Mouse (Mus musculus): ENCODE results near the gene Ptbp1. TPM values are rescaled to one million over a fixed set of nuclear protein-coding genes. Genes with fewer than 3 reads are reported as not detected.

Gene Ptbp1
- polyA plus RNA-seq, 1 experiment from 2014 or later = 373 TPM

DNA sequence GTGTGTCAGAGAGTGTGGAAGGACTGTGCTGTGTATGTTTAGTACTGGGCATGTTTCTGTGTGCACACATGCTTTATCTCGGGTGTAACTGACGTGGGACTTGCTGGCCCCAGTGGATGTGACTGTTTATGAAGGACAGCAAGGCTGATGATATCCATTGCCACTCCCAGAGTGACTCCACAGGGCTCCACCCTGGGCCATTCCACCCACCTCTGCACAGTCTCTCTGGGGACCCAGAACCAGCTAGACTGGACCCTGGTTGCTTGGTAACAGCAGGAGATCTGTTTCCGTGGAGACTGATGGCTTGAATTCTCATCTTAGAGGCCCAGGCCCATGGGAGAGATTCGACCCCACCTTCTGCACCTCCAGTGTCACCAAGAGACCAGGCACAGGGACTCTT, 36.0 kb upstream of the Ptbp1 start:
- Histone ChIP-seq H3K27ac (no peak overlapping the region), H3K4me2 (no peak overlapping the region), H3K9ac (replicated peaks) (no peak overlapping the region), H3K4me1 (replicated peaks) (peaks cover 21% of the 10 kb centered on the region), H3K27me3 (no peaks in the 10 kb centered on the region), H3K9me3 (no peaks in the 10 kb centered on the region), H3K4me3 (replicated peaks) (no peak overlapping the region), H3K36me3 (peaks cover 68% of the 10 kb centered on the region)
- ATAC-seq (ENCODE audit: insufficient number of reproducible peaks, insufficient read depth, low FRiP score, low TSS enrichment, low read depth) = no peak
- 73% methylated on average over 4 of the region's 4 CpGs for WGBS

DNA sequence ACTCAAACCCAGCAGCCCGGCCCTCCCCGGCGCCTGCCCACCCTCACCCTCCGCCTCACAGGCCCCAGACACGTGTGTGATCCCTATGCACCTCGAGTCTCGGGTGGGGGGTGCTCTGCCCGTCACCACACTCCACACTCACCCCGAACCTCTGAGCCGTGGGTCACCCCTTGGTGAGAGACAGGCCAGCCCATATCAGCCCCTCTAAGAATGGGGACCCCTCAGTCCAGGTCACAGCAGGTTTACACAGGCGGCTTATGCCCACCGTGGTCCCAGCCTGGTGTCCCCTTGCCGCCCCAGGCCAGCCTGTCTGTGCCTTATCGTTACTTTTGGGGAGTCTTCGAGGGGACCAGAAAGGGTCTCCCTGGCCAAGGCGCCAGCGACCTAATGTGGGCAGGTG, 34.6 kb upstream of the Ptbp1 start:
- H3K27ac ChIP-seq = no peak overlapping the region

DNA sequence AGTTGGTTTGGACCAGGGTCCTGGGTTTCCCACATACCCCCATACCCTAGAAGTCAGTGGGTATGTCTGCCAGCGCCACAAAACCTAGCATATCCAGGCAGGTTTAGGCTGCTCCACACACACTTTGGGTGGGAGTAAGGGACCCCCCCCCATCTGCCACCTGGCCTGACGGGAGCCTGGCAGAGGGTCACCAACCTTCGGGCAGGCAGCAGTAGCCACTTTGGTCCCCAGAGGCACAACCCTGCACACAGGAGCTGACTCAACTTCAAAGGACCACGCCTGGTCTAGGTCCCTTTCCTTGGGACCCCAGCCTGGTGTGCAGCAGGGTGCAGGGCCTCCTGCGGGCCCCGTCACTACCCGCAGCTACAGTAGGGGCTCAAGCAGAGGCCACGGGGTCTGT, 34.0 kb upstream of the Ptbp1 start:
- no peak overlapping the region for H3K9ac ChIP-seq (replicated peaks)
- peak overlapping the region; percentile 45; the same call in 1 of the 2 replicates for H3K27ac ChIP-seq
- H3K4me2 ChIP-seq = no peak overlapping the region
- no peaks in the 10 kb centered on the region for H3K27me3 ChIP-seq
- no peaks in the 10 kb centered on the region for H3K9me3 ChIP-seq
- no peak overlapping the region for H3K4me3 ChIP-seq (replicated peaks)
- 81% methylated on average over 8 of the region's 8 CpGs for WGBS
- H3K36me3 ChIP-seq = peaks cover 52% of the 10 kb centered on the region
- ATAC-seq (ENCODE audit: insufficient number of reproducible peaks, insufficient read depth, low FRiP score, low TSS enrichment, low read depth) = no peak
- peaks cover 21% of the 10 kb centered on the region for H3K4me1 ChIP-seq (replicated peaks)

More for the DNA sequence above, 34.6 kb upstream of the Ptbp1 start:
- 94% methylated on average over 17 of the region's 17 CpGs for WGBS
- Histone ChIP-seq H3K9me3 (no peaks in the 10 kb centered on the region), H3K36me3 (peaks cover 58% of the 10 kb centered on the region), H3K4me3 (replicated peaks) (no peak overlapping the region), H3K4me1 (replicated peaks) (peaks cover 21% of the 10 kb centered on the region), H3K9ac (replicated peaks) (no peak overlapping the region), H3K27me3 (no peaks in the 10 kb centered on the region), H3K4me2 (no peak overlapping the region)
- ATAC-seq (ENCODE audit: insufficient number of reproducible peaks, insufficient read depth, low FRiP score, low TSS enrichment, low read depth) = no peak

DNA sequence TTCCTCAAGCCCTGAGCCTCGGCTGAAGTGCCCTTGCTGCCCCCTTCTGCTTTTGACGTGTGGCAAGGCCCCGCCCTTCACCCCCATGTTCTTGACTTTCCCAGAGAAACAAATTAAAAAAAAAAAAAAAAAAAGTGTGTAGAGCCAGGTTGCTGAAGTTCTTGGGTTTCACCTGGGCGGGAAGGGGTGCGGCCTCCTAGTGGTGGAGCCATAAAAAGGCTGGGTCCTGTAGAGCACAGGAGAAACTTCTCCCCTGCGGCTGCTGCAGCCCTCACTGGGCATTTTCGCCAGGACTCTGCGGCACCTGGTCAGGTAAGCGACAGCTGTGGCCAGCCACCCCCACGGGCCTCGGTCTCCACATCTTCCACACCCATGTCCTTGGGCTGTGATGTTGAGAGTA, 33.4 kb upstream of the Ptbp1 start, which contains the start of gene Misp:
Gene Misp (plus strand): TSS at position 208 of the 400 bp plus-strand sequence.
- Histone ChIP-seq H3K4me3 (replicated peaks) (no peak within 1 kb of the TSS), H3K9ac (replicated peaks) (no peak within 1 kb of the TSS), H3K9me3 (no peaks in the 10 kb centered on the region), H3K4me2 (no peak within 1 kb of the TSS), H3K36me3 (peaks cover 48% of the 10 kb centered on the region), H3K27me3 (no peaks in the 10 kb centered on the region), H3K27ac (peak within 1 kb of the TSS; percentile 45; the same call in 1 of the 2 replicates), H3K4me1 (replicated peaks) (peaks cover 21% of the 10 kb centered on the region)
- ATAC-seq (ENCODE audit: insufficient number of reproducible peaks, insufficient read depth, low FRiP score, low TSS enrichment, low read depth) = no peak
- WGBS = 56% methylated on average over 11 of the region's 11 CpGs

DNA sequence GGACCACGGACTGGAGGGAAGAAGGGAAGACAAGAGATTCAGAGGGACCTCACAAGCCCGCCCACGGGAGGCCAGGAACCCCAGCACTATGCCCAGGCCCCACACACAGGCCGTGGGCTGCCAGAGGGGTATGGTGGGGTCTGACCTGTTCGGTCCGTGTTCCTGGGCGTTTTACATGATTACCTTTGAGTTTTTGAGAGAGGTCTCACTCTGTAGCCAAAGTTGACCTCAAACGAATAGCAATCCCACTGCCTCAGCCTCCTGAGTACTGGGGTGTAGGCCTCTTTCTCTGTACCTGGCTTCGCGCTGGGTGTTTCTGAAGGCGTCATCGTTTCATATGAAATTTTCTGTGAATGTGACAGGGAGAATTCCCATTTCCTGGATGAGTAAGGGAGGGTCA, 32.5 kb upstream of the Ptbp1 start:
- Histone ChIP-seq H3K9me3 (no peaks in the 10 kb centered on the region), H3K27me3 (no peaks in the 10 kb centered on the region), H3K27ac (no peak overlapping the region), H3K4me1 (replicated peaks) (peaks cover 21% of the 10 kb centered on the region), H3K4me3 (replicated peaks) (no peak overlapping the region), H3K36me3 (peaks cover 39% of the 10 kb centered on the region), H3K4me2 (no peak overlapping the region), H3K9ac (replicated peaks) (peak overlapping the region; percentile 37; the same call in 1 of the 2 replicates)
- 88% methylated on average over 12 of the region's 12 CpGs for WGBS
- no peak for ATAC-seq (ENCODE audit: insufficient number of reproducible peaks, insufficient read depth, low FRiP score, low TSS enrichment, low read depth)

DNA sequence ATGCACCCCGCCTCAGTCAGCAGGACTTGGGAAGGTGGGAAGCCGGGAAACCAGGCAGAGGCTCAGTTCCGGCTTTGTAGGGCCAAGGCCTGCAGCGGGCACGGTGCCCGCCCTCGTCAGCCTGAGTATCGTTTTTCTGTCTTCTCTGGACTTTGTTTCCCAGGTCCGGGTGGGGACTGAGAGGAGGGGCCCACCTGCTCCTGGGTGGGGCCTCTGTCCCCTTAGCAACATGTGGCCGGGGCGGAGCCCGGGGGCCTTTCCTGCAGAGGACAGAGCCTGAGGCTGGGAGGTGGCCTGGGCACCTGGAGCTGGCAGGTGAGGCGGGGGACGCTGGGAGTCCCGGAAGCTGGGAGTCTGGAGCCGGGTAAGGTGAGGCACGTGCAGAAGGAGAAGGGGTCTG, 31.9 kb upstream of the Ptbp1 start:
- peak overlapping the region; percentile 33 for H3K4me2 ChIP-seq
- H3K4me1 ChIP-seq (replicated peaks) = peaks cover 21% of the 10 kb centered on the region
- no peak overlapping the region for H3K4me3 ChIP-seq (replicated peaks)
- H3K9ac ChIP-seq (replicated peaks) = peak overlapping the region; percentile 37
- WGBS = 23% methylated on average over 17 of the region's 17 CpGs
- no peaks in the 10 kb centered on the region for H3K9me3 ChIP-seq
- H3K27me3 ChIP-seq = no peaks in the 10 kb centered on the region
- ATAC-seq (ENCODE audit: insufficient number of reproducible peaks, insufficient read depth, low FRiP score, low TSS enrichment, low read depth) = no peak
- H3K27ac ChIP-seq = peak overlapping the region; percentile 41; the same call in 1 of the 2 replicates
- peaks cover 32% of the 10 kb centered on the region for H3K36me3 ChIP-seq

DNA sequence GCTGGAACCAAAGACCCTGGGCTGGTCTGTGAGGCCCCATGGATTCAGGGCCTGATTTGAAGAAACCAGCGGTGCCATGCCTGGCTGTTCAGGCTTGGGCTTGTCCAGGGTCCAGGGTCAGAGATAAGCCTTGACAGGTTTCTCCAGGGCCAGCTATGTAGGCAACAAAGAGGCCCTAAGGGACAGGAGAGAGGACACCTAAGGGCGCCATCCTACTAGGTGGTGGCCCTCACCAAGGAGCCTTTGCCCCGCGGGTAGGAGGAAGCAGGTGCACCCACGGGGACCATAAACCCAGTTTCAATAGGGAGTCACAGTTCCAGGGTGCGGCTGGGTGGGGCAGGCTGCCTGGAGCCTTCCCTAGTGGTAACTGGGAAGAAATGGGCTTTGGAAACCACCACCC, 31.2 kb upstream of the Ptbp1 start:
- peaks cover 28% of the 10 kb centered on the region for H3K36me3 ChIP-seq
- no peaks in the 10 kb centered on the region for H3K27me3 ChIP-seq
- H3K4me1 ChIP-seq (replicated peaks) = peaks cover 21% of the 10 kb centered on the region
- no peak overlapping the region for H3K27ac ChIP-seq
- WGBS = 65% methylated on average over 6 of the region's 6 CpGs
- no peak overlapping the region for H3K9ac ChIP-seq (replicated peaks)
- H3K9me3 ChIP-seq = no peaks in the 10 kb centered on the region
- no peak overlapping the region for H3K4me3 ChIP-seq (replicated peaks)
- ATAC-seq (ENCODE audit: insufficient number of reproducible peaks, insufficient read depth, low FRiP score, low TSS enrichment, low read depth) = no peak
- H3K4me2 ChIP-seq = peak overlapping the region; percentile 33; the same call in 1 of the 2 replicates

DNA sequence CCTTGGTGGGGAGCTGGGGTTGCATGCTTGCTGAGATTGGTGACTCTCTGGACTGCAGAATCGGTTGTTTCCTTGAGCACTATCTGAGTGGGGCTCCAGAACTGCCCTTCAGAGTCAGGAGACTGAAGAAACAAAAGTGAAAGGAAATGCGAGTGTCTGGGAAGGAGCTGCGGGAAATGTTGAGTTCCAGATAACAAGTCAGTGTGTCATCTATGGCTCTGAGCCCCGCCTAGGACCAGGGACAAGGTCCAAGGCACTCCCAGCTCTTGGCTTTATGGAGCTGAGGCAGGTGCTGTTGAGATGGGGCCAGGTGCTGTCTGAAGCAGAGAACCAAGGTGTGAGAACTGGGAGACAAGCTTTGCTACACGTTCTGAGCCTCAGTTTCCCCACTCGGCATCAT, 29.8 kb upstream of the Ptbp1 start:
- no peak for ATAC-seq (ENCODE audit: insufficient number of reproducible peaks, insufficient read depth, low FRiP score, low TSS enrichment, low read depth)
- Histone ChIP-seq H3K27me3 (no peaks in the 10 kb centered on the region), H3K4me2 (no peak overlapping the region), H3K36me3 (peaks cover 14% of the 10 kb centered on the region), H3K4me3 (replicated peaks) (no peak overlapping the region), H3K9ac (replicated peaks) (no peak overlapping the region), H3K9me3 (no peaks in the 10 kb centered on the region), H3K27ac (no peak overlapping the region), H3K4me1 (replicated peaks) (peaks cover 21% of the 10 kb centered on the region)
- 76% methylated on average over 6 of the region's 6 CpGs for WGBS

DNA sequence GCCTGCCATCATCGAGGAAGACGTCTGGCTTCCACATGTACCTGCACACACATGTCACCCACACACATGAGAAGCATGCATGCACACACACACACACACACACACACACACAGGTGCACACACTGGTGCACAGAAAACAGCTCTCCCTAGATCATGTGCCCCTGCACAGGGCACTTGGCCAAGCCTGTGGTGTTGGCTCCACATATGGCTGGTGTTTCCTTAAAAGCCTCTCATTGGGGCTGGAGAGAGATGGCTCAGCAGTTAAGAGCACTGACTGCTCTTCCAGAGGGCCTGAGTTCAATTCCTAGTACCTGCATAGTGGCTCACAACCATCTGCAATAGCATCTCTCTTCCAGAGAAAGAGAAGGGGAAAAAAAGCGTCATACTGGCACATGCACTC, 22.6 kb upstream of the Ptbp1 start:
- H3K27ac ChIP-seq = no peak overlapping the region
- no peaks in the 10 kb centered on the region for H3K27me3 ChIP-seq
- WGBS = 86% methylated on average over 3 of the region's 3 CpGs
- H3K4me2 ChIP-seq = no peak overlapping the region
- H3K4me3 ChIP-seq (replicated peaks) = no peak overlapping the region
- H3K9ac ChIP-seq (replicated peaks) = no peak overlapping the region
- H3K4me1 ChIP-seq (replicated peaks) = 0 out of 2 replicates have a peak, but pooled peaks cover 5% of the 10 kb centered on the region
- no peak for ATAC-seq (ENCODE audit: insufficient number of reproducible peaks, insufficient read depth, low FRiP score, low TSS enrichment, low read depth)
- no peaks in the 10 kb centered on the region for H3K9me3 ChIP-seq
- H3K36me3 ChIP-seq = no peaks in the 10 kb centered on the region

DNA sequence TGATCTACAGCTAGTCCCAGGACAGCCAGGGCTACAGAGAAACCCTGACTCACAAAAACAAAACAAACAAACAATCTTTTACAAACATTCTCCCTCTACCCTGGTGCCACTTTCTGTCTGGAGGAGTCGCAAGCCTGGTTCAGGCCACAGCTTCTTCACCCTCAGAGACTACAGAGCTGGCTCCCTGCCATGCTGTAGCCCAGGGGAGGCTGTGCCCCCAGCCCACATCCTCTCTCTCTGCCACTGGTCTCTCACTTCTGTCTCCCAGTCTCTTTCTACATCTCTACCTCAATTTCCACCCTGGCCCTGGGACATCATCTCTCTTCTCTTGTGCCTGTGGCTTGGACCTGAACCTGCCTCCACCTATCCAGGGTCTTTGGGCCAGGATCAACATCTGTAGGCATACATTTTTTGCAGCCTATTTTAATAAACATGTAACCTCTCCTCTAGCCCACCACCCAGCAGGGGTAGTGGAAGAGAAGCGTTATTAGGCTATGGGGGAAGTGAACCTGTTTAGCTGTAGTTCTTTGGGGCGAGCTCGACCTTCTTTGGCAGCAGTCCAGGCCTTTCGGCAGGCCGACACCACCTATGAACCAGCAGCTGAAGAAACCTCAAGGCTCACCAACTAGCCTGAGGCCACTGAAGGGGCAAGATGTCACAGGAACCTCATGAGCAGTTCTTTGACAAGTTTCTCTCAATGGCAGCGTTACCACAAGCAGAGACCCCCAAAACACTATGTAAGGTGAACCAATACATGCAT, 22.0 kb upstream of the Ptbp1 start:
- no peak overlapping the region for H3K9ac ChIP-seq (replicated peaks)
- no peaks in the 10 kb centered on the region for H3K27me3 ChIP-seq
- 0 out of 2 replicates have a peak, but pooled peaks cover 5% of the 10 kb centered on the region for H3K4me1 ChIP-seq (replicated peaks)
- no peak overlapping the region for H3K4me3 ChIP-seq (replicated peaks)
- no peak overlapping the region for H3K27ac ChIP-seq
- 0 out of 2 replicates have a peak, but pooled peaks cover 5% of the 10 kb centered on the region for H3K9me3 ChIP-seq
- H3K4me2 ChIP-seq = no peak overlapping the region
- WGBS = 75% methylated on average over 7 of the region's 7 CpGs
- H3K36me3 ChIP-seq = no peaks in the 10 kb centered on the region
- no peak for ATAC-seq (ENCODE audit: insufficient number of reproducible peaks, insufficient read depth, low FRiP score, low TSS enrichment, low read depth)

DNA sequence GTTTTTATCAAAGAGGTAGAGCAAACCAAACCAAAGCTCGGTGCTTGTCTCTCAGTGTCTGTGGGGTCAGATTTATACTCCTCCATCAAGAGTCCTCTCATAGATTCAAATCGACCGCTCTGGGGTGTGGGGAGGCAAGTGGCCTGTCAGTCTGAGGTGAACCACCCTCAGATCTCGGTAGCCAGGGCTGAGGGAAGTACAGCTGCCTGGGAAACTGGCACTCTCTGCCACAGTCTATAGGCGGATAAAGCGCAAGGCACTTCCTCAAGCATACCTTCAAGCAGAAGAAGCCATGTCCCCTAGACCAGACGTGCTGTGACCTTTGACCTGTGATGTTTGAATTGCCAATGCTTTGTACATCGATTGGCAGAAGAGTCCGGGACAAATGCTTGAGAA, 21.4 kb upstream of the Ptbp1 start:
- H3K9me3 ChIP-seq = 0 out of 2 replicates have a peak, but pooled peaks cover 5% of the 10 kb centered on the region
- no peak overlapping the region for H3K4me3 ChIP-seq (replicated peaks)
- 74% methylated on average over 9 of the region's 9 CpGs for WGBS
- no peak overlapping the region for H3K27ac ChIP-seq
- H3K4me2 ChIP-seq = no peak overlapping the region
- no peak for ATAC-seq (ENCODE audit: insufficient number of reproducible peaks, insufficient read depth, low FRiP score, low TSS enrichment, low read depth)
- H3K36me3 ChIP-seq = no peaks in the 10 kb centered on the region
- 0 out of 2 replicates have a peak, but pooled peaks cover 5% of the 10 kb centered on the region for H3K4me1 ChIP-seq (replicated peaks)
- no peak overlapping the region for H3K9ac ChIP-seq (replicated peaks)
- no peaks in the 10 kb centered on the region for H3K27me3 ChIP-seq

Measured in limb, embryonic 12.5 days (tissue).